Mouse (Mus musculus) small intestine, adult 2 months (tissue): ENCODE measurements around the gene Il27ra.

Experiments used
- CTCF ChIP-seq: fragments of 200-500 bp; IDR thresholded peaks from 2 replicates; pipeline ENCODE4 v1.5.1; 2012; ENCODE audit warnings: low read depth, mild to moderate bottlenecking, control low read depth, inconsistent platforms, low read length, moderate library complexity, mixed read lengths; ENCODE audit not compliant: insufficient replicate concordance, insufficient read length; ENCODE audit errors: extremely low read depth
- POLR2A ChIP-seq: fragments of 200-500 bp; IDR thresholded peaks from 2 replicates; pipeline ENCODE4 v1.6.1; 2012; ENCODE audit warnings: low read depth, mild to moderate bottlenecking, control low read depth, inconsistent platforms, low read length, moderate library complexity

- TF ChIP-seq CTCF: no peak
- peak; percentile 68; the same call in 1 of the 2 replicates for TF ChIP-seq POLR2A
These were observed 37.7 kb downstream of the Il27ra start for GRCm38 (mm10) chr8:84004533-84005201.
